Mouse (Mus musculus) myocyte (in vitro differentiated cells): ENCODE measurements at regions not wholly inside any gene's neighbourhood (a gene's known extent, or its start where the extent isn't known, plus 50 kb on each side); places are given as distances from the start of the nearest gene placed in this dataset.

Experiments
- CEBPB ChIP-seq: IDR thresholded peaks from 2 replicates; pipeline ENCODE4 v1.6.1; 2011; ENCODE audit warnings: mild to moderate bottlenecking, moderate library complexity; ENCODE audit not compliant: poor library complexity, insufficient read depth, severe bottlenecking
- E2F4 ChIP-seq: IDR thresholded peaks from one replicate; pipeline ENCODE4 v1.6.1; 2011; ENCODE audit warnings: mild to moderate bottlenecking, control low read depth, moderate library complexity; ENCODE audit not compliant: insufficient read depth
- MAX ChIP-seq: IDR thresholded peaks from one replicate; pipeline ENCODE4 v1.6.1; 2011; ENCODE audit warnings: low read depth, mild to moderate bottlenecking, control low read depth
- MYOD1 ChIP-seq, 3 experiments: IDR thresholded peaks; one replicate each; pipeline ENCODE4 v1.6.1; 2011; ENCODE audit warnings: control low read depth in 2 of 3, low read depth in 2 of 3, mild to moderate bottlenecking in 2 of 3, moderate library complexity in 1 of 3; ENCODE audit not compliant: insufficient read length in 2 of 3, control insufficient read depth in 1 of 3
- MYOG ChIP-seq, 3 experiments: IDR thresholded peaks; one replicate each; pipeline ENCODE4 v1.6.1; 2011; ENCODE audit warnings: control low read depth in 2 of 3, low read depth in 2 of 3, mild to moderate bottlenecking in 2 of 3; ENCODE audit not compliant: insufficient read length in 2 of 3, control insufficient read depth in 1 of 3, insufficient read depth in 1 of 3
- POLR2A ChIP-seq: IDR thresholded peaks from one replicate; pipeline ENCODE4 v1.6.1; 2011; ENCODE audit warnings: low read depth, mild to moderate bottlenecking, control low read depth, moderate library complexity; ENCODE audit not compliant: insufficient read length
- POLR2AphosphoS2 ChIP-seq: IDR thresholded peaks from one replicate; pipeline ENCODE4 v1.6.1; 2011; ENCODE audit warnings: low read depth, control low read depth; ENCODE audit not compliant: insufficient read length
- REST ChIP-seq: IDR thresholded peaks from one replicate; pipeline ENCODE4 v1.6.1; 2011; ENCODE audit warnings: mild to moderate bottlenecking, control low read depth, moderate library complexity; ENCODE audit not compliant: insufficient read depth, insufficient read length
- SRF ChIP-seq: IDR thresholded peaks from one replicate; pipeline ENCODE4 v1.6.1; 2011; ENCODE audit warnings: low read depth; ENCODE audit not compliant: control insufficient read depth, insufficient read length
- TCF12 ChIP-seq: IDR thresholded peaks from one replicate; pipeline ENCODE4 v1.6.1; 2011; ENCODE audit warnings: mild to moderate bottlenecking, control low read depth; ENCODE audit not compliant: poor library complexity, insufficient read depth, severe bottlenecking
- TCF3 ChIP-seq: IDR thresholded peaks from one replicate; pipeline ENCODE4 v1.6.1; 2011; ENCODE audit warnings: low read depth, control low read depth; ENCODE audit not compliant: insufficient read length
- USF1 ChIP-seq: IDR thresholded peaks from one replicate; pipeline ENCODE4 v1.6.1; 2011; ENCODE audit warnings: low read depth, mild to moderate bottlenecking, control low read depth, moderate library complexity

GRCm38 (mm10) chr3:117241810-117242209 is 118.9 kb downstream of the Plppr4 start:
- no peak for TF ChIP-seq MYOG (IDR thresholded peaks at IDR 0.05; ENCODE audit: control insufficient read depth in 1 of 3, insufficient read depth in 1 of 3, insufficient read length in 2 of 3, low read depth in 2 of 3)
- no peak for TF ChIP-seq POLR2A
- TF ChIP-seq POLR2AphosphoS2: no peak
- TF ChIP-seq MYOD1 (IDR thresholded peaks at IDR 0.05; ENCODE audit: control insufficient read depth in 1 of 3, insufficient read length in 2 of 3, low read depth in 2 of 3): no peak
- TF ChIP-seq REST: no peak
- no peak for TF ChIP-seq USF1
- no peak for TF ChIP-seq MAX
- no peak for TF ChIP-seq TCF12
- no peak for TF ChIP-seq CEBPB
- TF ChIP-seq SRF: no peak
- TF ChIP-seq TCF3: no peak
- TF ChIP-seq E2F4: no peak
